Mouse (Mus musculus): ENCODE results near the gene Grm8.
A peak's percentile ranks its signal among the peaks of the same experiment; 100 is the strongest.

Grm8 gene

DNA sequence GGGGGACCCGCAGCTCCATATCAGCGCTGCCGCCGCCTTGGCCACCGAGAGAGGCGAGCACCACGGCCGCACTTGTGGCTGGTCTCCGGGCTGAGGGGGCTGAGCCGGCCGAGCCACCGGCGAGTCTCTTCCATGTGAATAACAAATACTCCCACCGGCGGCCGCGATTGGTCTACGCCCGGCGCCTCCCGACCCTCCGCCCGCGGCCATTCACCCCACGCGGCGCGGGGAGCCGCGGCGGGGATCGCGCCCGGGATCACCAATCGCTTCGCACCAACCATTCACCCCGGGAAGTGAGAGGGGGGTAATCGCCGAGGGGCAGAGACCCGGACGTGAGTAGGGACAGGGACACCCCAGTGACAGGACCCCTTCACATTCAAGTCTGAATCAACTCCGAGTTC is at the start of gene Grm8:
TSS of gene Grm8 (minus strand) at position 178 of the 401 bp plus-strand sequence.
- DNase-seq (ENCODE audit: low spot score in 2 of 2): peak in 1 of 2 experiments; percentile 11

DNA sequence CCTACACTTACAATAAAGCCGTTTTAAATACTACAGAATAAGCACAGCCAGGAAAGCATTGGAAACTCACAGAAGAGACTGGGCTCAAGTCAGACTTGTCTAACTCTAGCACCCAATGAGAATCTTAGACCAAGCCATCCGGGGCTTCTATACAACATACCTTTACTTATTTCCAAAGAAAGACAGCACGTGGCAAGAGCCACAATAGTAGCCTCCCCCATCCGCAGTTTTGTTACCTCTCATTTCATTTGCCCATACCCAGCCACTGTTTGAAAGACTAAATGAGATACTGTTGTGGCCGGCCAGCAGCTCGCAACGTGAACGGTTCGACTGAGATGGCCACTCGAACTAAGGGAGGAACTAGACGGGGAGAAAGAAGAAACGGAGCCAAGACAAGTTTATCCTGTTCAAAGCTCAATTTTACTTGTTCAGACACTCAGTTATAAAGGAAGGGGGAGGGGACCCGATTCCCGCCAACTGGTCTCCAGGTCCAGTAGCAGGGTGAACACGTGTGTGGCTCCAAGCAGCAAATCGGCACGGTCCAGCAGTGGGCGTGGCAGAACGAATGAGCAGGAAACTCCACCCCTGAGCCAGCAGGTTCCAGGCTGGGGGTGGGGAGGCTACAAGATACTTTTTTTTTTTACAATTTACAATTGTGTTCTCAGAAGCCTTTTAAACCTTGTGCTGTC is 35.0 kb upstream of the Grm8 start:
- DNase-seq (ENCODE audit: low spot score in 2 of 2): no peak

DNA sequence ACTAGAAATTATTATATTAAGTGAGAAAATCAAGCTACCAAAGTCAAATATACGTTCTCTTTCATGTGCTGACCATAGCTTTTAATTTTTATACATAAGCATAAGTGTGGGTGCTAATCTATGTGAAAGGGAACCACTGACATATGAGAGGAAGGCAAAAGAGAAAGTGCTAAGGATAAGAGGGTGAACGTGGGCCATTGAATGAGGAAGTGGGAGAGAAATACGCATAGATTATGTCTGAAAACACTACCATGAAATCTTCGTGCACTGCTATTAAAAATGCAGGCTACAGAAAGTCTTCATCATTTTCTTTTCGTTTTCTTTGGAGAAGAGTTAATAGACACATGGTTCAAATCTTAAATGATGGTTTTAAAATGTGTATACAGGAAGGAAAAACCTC is 25.4 kb upstream of the Grm8 start:
- DNase-seq (ENCODE audit: low spot score in 2 of 2): no peak

DNA sequence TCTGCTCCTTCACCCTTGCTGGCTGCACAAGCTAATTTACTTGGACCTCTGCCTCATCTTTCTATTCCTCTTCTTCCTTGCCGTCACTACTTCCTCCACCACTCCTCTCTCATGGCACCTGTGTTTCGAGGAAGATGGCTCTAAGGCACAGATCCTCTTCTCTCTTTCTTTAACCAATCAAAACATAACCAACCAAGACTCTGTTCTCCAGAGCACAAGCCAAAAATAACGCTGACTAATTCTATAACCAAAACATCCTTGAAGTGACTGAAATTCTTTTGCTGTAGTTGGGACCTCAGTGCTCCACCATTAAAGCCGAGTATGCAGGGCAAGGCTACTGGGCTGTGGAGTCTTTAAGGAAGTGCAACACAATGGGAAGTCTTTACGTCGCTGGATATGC is 11.5 kb upstream of the Grm8 start:
- DNase-seq (ENCODE audit: low spot score in 2 of 2): no peak

DNA sequence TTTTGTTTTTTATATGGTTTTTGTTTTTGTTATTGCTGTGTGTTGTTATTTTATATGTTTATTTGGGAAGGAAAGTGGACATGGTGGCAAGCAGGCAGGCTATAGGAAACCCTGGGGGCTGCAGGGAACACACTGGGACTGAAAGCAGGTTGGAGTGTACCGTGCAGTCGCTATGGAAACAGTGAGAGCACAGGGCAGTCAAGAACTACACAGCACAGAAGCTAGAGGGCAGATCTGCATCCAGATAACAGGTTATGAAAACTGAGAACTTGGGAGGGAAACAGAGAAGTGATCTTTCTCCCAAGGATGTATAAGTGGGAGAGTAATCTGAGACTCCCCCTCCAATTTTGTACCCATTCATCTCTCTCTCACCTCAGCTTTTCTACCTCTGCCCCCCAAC is 7.4 kb upstream of the Grm8 start:
- DNase-seq (ENCODE audit: low spot score in 2 of 2): no peak

DNA sequence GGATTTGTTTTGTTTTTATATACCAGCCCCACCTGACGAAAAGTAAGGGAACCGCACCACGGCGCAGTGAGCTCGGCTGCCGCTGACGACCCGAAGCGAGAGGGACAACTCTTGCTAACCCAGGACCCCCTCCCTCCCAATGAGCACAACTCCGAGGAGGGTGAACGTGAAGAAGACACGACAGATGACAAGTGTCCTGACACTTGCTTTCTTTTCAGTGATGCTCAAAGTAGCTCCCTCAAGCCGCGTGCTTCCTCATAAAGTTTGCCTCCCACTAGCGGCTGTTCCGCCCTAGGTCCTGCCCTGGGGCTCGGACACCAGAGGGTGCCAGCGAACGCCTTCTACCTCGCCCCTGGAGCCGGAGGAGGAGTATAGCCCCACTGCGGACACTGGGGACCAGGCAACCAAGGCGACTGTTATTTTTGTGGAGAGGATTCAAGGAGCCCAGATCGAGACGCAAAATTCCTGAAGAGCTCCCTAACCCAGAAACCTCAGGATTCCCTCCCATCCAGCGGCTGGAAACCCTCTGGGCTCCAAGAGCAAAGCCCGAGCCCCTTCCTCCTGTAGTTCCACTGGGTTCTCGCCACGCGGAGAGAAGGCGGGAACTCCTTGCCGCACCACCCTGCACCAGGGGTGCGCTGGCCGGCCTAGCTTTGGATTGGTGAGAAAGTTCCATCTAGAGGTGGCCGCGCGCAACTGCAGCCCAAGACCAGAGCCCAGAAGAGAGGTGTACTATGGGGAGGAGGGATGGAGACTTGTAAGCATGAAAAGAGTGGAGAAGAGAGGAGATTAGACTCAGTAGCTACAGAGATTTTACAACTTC is 644 bp upstream of the Grm8 start:
- DNase-seq (ENCODE audit: low spot score in 2 of 2): peak; percentile 83 to 85

DNA sequence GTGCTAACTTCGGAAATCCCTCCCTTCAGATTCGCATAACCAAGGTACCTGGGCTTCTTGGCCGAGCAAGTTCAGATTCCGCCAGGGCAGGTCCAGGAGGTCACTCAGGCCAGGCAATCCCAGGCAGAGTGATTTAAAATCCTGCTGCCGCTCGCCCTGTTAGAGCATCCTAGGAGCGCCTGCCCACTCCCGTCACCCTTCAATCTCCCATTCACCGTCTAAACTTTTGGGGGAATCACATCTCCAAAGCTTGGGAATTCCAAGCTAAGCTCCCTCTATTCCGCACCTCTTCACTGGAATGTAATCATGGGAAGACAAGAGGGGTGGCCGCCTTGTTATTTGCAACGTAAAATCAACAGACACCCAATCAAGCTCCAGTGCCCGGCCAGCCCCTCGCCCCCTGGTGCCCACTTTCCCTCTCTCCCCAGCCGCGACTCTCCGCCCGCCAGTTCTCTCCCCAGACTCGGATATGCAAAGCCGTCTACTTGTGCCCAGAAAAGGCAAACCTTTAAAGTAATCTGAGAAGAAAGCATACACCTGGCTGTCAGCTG is 652 bp downstream of the Grm8 start:
- DNase-seq (ENCODE audit: low spot score in 2 of 2): peak in 1 of 2 experiments; percentile 7

DNA sequence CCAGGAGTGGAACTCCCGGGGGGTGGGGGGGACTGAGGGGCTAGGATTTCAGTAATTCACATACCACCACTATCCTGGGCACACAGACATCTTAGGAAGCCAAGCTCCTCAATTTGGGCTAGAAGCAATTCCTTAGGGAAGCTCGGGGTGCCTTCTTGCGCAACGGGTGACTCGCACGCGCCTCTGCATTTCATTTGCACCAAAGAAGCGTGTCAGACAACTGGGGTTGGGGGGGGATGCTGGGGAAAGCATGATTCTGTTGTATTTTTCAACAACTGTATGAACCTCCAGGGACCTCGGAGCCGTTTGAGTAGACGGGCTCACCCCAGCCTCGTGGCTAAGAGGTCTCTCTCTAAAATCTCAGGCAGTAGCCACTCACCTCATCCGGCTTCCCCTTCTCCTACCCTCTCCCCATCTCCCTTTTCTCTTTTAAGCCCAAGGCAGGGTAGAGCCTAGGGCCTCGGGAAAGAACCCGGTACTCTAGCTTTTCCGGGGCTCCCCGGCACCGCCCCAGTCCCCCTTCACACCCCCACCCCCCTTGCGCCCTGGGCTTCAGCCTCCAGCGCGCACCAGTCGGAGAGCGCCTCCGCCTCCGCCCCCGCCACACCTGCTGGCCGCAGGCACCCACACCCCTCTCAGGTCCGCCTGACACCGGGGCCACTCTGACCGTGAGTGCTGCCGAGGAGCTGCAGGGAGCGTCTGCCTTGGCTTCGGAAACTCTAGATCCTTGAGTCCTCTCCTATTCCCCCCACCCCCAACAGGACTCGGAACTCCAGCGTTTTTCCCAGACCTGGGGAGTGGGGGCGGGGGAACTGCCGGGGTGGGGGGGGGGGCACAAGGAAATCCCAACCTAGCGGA is 1.5 kb downstream of the Grm8 start:
- no peak for DNase-seq (ENCODE audit: low spot score in 2 of 2)

DNA sequence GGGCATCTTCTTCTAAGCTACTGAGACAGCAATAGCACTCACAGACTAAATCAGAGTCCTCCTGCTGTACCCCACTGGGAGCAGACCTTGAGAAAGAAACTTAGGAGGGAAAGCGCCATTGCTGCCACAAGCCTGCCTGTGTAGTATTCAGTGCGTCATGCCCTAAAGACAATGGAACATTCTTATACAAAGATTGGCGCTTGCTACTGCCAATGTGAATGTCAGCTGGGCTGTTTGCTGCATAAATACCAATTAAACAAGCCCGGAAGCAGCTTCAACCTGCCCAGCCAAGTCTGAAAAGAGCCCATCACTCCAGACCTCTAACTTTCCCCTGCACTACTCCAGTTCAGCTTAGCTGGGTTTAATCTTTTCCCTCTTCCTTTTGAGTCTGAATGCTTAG is 2.9 kb downstream of the Grm8 start:
- DNase-seq (ENCODE audit: low spot score in 2 of 2): no peak

DNA sequence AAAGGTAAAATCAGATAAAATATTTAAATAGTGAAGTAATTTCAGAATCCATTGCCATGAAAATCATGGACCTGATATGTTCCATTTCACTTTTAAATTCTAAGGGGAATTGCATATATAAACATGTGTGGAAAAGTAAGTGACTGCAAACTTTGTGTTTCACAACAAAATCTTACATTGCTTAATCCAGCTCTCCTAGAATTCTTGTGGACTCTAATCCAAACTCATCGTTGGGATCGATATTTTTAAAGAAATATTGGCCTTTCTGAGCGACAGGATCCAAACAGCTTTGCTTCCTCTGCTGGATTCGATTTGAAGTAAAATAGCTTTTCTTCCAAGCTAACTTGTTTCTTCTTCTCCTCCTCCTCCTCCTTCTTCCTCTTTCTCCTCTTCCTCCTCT is 6.1 kb downstream of the Grm8 start:
- DNase-seq (ENCODE audit: low spot score in 2 of 2): no peak

DNA sequence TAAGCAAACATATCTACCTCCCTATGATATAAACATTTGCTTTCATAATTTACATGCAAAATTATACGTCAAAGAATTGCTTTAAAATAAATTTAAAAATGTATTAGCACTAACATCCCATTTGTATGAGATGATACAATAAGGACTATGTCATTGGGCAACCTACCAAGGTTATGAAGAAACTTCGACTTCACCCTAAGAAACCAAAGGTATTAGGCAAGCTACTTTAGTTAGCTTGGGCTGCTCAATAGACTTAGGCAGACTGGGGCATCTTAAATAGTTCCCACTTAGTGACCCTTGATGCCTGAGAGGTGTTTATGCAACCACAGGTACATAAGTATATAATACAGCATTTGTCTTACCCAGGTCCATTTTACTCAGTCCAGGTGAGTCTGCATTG is 19.5 kb downstream of the Grm8 start:
- DNase-seq (ENCODE audit: low spot score in 2 of 2): no peak

DNA sequence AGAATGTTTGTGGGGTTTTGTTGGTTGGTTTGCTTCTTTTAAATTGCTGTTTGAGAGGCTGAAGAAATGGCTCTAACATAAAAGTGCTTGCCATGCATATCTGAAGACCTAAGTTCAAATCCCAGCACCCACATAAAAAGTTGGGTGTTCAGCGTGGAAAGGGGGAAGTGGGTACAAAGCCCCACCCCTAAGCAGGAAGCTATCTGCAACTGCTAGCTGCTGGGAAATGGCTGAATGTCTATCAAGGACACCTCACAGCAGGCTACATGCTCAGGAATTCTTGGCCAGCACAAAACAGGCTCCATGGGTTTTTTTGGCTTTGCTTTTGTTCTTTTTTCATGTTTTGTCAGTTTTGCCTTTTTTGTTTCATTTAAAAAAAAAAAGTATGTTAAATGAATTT is 20.1 kb downstream of the Grm8 start:
- no peak for DNase-seq (ENCODE audit: low spot score in 2 of 2)

DNA sequence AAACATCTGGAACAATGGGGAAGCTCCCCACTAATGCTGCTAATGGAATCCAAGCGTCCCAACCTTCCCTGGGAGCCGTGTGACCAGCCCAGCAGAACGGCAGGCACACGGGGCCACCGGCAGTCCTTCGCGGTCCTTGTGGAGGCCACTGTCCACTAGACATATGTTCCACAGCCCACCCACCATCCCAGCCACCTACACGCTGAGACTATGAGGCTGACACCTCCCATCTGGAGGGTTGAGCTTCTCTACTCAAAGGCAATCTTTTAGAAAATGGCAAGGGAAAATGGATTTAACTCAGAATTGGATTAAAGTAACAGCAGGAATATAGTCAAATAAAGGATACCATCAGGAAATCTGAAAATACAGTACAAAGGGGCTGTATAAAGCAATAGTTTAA is 23.4 kb downstream of the Grm8 start:
- no peak for DNase-seq (ENCODE audit: low spot score in 2 of 2)

DNA sequence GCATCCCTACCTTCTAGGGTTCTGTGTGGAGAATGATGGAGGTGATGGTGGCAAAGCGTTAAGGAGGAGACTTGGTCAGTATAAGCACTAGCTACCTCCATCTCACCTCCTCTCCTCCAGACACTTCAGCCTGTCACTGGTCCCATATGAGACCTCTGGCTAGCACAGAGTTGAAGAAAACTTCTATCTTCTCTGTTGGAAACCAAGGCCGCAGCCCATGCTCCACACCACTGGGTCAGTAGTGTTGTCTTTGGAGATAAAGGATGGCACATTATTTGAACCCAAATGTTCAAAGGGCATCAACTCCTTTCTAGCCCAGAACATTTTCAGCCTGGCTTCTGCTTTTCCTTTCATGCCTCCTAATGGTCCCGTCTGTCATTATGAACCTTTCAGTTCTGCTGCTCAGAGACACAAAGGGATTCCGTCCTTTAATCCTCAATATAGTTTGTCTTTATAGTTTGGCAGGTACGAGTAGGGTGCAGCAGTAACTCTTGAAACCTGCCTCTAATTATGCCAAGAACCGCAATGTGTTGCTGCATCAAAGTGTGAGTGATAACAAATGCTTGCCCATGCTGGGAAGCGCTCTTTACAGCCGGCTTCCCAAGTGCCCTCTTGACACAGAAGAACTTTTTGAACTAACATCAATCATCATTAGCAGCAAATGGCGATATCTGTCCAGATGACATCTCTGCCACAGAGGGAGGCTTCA is 32.2 kb downstream of the Grm8 start:
- DNase-seq (ENCODE audit: low spot score in 2 of 2): no peak

DNA sequence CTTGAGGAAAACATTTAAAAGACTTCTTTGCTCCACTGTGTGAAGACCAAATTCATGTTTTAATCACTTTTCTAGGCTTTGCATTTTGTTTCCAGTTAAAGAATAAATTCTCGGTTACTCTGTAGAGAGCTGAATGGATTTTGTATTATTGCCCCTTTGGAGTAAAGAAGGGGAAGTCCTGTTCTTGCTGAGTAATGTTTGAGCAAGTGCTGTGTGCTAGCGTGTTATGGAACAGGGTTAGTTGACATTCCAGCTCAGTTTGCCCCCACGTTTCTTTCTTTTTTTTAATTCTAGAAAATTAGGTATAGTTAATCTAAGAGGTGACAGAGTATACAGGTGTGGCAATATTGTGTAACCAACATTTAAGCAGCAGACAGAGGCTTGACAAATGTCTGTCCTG is 35.0 kb downstream of the Grm8 start:
- no peak for DNase-seq (ENCODE audit: low spot score in 2 of 2)

DNA sequence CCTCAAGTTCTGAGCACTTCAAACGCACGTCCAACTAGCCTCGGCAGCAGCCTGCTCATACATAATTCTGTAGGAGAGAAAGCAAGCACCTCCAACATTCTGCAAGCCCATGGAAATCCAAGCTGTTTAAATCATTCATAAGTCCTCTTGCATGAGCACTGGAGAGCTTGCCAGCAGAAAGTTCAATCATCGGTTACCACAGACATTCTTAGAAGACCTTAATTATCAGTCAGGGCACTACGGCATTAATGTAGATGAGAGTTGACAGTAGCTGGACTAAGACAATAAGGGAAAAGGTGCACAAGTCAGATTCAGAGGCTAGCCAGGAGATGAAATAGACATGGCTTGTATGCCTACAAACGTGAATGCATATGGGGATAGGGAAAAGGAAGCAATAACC is 42.5 kb downstream of the Grm8 start:
- no peak for DNase-seq (ENCODE audit: low spot score in 2 of 2)

DNA sequence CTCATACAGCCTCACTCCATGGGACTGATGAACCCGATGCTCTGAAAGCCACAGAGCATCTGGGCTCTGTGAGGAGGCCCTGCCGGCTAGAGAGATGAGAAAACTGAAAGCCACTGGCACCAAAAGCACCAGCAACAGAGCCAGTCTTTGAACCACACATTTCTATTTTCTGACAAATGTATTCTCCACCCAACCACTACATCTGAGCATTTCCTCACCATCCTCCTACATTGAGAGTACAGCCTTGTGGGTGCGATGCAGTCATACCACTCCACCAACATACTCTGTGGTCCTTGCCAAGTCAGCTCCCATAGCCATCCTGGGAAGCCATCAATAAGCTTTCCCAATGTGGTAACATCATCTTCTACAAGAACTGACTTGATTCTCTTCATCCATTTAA is 43.1 kb downstream of the Grm8 start:
- peak; percentile 22 to 65 for DNase-seq (ENCODE audit: low spot score in 2 of 2)

DNA sequence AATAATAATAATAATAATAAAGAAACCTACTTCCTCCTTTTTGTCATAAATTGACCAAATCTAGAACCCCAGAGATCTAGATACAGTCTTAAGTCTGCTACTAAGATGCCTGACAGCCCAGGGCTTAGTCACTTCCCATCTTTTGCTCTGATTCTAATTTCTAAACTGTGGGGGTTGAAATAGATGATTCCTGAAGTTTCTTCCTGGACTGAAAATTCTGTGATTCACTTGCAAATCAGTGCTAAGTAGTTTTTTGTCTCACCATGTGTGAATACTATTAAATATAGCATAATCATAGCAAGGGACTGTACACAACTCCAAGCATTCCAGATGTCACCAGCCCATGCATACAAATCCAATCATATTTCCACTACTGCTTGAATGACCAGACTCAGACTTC is 44.0 kb downstream of the Grm8 start:
- no peak for DNase-seq (ENCODE audit: low spot score in 2 of 2)

DNA sequence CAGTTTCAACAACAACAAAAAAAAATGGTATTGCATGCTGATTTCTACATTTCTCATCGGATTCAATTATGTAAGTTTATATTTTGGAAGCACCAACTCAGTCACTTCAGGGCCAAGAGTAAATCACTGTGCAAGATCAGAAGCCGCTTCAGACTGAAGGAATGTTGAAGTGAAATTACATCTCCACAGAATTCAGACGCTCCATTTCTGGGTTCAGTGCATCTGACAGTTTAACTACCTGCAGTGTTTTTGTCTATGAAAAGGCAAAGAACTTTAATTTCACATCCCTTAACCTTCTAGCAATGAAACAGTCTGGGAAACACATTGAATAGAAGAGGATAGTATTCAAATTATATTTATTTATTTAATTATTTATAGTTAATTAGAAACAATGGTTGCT is 59.4 kb downstream of the Grm8 start:
- no peak for DNase-seq (ENCODE audit: low spot score in 2 of 2)

DNA sequence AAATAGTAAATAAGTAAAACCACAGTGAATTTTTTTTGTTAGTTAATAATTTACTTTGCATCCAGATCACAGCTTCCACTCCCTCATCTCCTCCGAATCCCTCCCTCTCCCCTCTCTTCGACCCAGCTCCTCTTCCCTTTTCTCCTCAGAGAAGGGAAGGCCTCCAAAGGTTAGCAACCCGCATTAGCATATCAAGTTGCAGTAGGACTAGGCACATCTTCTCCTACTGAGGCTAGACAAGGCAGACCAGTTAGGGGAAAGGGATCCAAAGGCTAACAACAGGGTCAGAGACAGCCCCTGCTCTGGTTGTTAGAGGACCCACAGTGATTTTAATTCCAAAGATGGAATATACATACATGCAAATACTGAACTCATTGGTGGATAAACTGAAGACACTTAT is 60.5 kb downstream of the Grm8 start:
- DNase-seq (ENCODE audit: low spot score in 2 of 2): no peak

DNA sequence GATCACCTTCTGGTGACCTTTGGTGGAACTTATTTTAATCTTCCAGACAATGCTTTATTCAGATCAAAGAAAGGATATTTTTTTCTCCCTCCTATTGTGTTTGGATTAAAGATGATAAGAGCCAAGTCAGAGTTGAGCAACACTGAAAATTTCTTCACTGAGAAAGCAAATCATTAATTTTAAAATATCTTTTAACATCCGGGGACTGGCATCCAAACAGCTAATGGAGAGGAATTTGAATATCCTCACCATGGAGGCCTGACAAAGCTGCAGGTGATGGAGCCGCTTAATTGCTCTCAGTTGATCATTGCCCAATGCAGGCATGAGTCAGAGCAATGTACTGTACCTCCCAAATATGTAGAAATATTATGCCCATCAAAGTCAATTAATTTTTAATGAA is 83.0 kb downstream of the Grm8 start:
- DNase-seq (ENCODE audit: low spot score in 2 of 2): no peak

DNA sequence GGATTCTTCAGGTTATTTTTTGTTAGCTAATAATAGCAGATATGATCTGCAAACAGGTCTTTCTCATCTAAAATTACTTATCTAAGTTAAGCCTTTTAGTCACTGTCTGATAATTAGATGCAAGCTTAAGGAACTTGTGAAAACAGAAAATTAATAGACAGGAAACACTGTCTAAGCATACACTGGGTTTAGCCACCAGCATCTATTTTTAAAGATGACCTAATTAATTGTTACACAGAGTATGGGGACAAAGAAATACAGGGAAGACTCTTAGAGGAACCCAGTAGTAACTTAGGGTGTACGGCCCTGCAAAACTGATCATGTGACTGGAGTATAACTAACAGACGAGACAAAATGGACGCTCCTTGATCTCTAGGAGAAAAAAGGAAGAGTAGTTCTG is 92.6 kb downstream of the Grm8 start:
- DNase-seq (ENCODE audit: low spot score in 2 of 2): no peak

Data from right cerebral cortex, postnatal 36 days (tissue).